Mouse (Mus musculus) kidney, postnatal 36 days (tissue): ENCODE measurements at regions not wholly inside any gene's neighbourhood (a gene's known extent, or its start where the extent isn't known, plus 50 kb on each side); places are given as distances from the start of the nearest gene placed in this dataset.

Experiments used
- DNase-seq, 2 experiments: peaks; one replicate each; pipeline ENCODE4 v3.0.0; 2021 to 2022; ENCODE audit warnings: mixed read lengths in 2 of 2

DNA sequence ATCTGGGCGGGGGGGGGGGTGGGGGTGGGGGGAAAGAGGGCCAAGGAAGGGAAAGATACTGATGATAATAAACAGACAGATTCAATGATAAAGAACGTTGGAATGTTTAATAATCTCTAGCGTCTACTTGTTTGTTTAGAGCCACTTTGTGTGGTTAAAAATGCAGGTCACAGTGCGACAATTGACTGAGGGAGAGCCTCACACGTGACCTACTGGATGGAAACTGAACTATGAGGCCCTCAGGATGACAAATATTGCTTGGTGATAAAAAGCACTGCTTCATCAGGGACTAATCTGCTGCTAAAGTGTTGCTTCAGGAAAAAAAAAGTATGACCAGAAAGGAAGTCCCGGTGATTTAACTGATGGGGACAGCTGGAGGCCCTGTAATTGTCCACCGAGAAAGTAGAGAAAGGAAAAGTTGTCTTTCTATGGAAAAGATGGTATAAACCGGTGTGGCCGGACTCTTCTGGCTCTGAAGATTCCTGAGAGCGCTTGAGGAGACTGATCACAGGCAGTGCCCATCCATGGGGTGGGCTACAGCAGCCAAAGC lies 269.3 kb downstream of the Foxo1 start:
- DNase-seq, result no peak

DNA sequence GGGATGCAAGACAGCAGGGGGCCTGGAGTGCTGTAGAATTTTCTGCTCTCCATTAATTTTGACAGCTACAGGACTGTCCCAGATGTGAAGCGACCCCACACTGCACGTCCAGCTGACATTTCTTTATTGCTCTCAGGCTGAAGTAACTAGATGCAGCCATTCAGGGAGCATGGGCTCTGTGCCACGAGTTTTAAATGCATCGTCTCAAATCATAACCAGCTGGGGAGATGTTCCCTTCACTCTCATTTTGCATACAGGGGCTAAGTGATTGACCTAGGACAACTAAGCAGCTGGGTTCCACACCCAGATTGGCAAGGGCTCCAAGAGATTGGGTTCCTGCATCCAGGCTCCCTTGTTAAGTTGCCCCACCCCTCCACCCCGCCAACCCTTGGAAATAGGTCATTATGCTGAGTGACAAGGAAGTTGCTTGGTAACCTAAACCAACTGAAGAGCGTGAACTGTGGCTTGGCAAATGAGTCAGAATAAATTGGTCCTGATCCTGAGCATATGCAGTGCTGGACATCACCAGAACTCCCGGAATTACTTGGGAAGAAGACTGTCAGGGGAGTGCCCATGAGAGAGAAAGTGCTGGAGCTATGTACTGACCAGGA lies 267.4 kb downstream of the Foxo1 start:
- DNase-seq, result no peak

- DNase-seq, result no peak
Observed at GRCm38 (mm10) chr3:52534118-52534517, 266.0 kb downstream of the Foxo1 start.

GRCm38 (mm10) chr3:52531686-52532351 lies 263.7 kb downstream of the Foxo1 start:
- no peak for DNase-seq

DNA sequence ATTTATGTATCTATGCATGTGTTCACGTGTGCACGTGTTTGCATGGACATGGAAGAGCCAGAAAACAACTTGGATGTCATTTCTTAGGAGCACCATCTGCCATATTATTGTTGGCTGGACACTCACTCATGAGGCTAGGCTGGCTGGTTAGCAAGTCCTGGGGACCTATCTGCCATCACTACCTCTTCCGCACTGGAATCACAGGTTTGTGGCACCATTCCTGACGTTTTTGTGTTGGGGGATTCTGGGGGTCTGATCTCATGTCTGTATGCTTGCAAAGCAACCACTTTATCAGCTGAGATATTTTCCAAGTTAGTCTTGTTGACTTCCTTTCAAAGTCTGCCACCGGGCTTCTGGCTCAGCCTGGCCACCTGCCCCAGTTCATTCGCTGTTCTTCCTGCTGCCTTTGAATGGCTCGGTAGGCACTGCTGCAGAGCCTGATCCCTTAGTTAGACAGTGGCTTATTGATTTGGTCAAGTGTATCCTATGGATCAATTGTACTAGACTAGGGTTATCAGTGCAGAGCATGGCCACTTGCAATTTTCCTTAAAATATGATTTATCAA lies 262.4 kb downstream of the Foxo1 start:
- no peak for DNase-seq

- DNase-seq, result peak; percentile 33 to 56
Observed at GRCm38 (mm10) chr3:52529136-52529535, 261.0 kb downstream of the Foxo1 start.

DNA sequence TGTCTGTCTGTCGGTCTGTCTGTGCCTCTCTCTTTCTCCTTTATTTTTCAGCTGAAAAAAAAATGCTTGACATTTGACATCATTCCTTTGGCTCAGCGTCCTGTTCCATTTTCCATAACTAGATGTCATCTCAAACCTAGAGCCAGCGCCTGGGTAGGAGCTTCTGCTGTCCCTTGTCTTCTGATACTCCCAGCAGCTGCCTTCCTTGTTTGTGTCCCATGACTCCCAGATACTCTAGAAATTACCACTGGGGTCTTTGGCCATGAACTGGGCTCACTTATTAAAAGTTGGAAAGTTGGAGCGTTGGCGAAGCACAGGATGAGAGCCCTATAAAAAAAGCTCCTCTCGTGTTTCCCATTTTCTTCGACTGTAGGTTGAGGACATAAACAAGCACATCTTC lies 260.4 kb downstream of the Foxo1 start:
- no peak for DNase-seq

DNA sequence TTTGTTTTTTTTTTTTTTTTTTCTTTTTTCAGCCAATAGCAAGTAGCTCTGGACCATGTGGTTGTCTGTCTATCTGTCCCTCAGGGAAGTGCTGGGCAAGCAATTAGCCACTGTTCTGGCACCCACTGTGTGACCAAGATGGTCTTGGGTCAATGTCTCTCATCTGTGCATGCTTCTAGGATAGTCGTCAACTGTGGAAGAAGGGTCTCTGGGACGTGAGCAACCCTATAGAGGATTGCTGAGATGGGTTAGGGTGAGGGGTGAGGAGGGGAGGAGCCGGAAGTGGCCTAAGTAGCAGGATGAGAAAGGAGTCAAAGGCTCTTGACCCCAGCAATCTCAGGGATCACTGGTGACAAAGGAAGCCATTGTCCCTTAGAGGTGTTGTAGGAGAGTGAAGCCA lies 259.6 kb downstream of the Foxo1 start:
- DNase-seq, result no peak

- peak; percentile 37 to 46 for DNase-seq
Observed at GRCm38 (mm10) chr3:52527010-52527754, 259.0 kb downstream of the Foxo1 start.

DNA sequence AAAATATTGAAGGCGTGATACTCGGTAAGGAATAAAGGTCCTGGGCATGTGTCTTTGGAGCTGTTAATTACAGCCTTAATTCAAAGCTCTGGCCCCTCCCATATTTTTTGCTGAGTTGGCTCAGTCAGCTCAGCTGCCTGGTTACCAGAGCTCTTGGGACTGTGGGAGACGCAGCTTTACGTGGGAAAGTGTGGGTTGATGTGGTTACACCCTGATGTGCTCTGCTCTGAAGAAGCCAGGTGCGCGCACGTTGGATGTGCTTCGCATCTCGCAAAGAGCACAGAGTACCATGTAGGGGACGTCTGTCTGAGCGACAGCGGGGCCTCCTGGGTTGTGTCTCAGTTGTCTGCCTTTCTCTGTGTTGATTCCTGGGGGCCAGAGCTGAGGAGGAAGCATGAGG lies 254.8 kb downstream of the Foxo1 start:
- no peak for DNase-seq

DNA sequence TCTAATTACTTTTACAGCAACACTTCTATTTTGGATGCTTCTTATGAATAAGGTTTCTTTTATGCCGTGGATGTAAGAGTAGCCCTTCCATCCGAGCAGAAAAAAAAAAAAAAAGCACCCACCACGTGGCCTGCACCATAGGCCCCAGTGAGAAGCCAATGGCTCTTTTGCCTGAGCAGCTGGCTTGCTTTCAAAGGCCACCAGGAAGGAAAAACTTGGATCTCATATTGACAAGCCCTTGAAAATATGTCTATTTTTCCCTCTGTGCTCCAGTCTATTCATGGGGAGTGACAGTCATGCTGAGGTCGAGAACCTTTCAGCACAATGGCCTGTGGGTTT lies 252.4 kb downstream of the Foxo1 start:
- DNase-seq, result no peak

DNA sequence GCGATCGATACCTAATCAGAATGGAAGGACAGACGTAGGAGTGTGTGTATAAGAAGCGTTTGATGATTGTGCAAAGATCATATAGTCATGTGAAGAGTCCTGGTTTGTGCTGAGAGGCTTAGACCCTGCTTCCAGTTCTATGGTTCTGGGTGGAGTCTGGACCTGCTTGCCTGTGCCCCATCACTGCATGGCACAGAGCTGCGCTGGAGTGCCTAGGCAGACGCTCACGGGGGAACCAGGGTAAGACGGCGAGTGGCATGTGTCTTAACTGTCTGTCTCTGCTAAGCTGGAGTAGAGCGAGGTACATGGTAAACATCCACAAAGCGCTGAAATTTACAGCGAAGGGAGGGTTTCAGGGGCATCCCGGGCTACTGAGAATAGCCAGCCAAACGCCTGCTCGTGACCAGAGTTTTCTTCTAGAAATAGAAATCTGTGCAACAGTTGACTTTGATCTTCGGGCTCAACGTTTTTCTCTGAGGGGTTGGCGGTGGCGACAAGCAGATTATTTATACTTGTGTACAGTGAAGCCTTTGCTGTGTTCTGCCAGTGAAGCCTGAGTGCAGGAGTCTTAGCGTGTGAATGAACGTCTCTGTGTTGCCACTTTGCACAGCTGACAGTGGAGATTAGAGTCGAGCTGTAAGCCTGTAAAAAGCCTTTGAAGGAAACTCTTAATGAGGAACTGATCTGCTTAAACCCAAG lies 251.9 kb downstream of the Foxo1 start:
- DNase-seq, result no peak

DNA sequence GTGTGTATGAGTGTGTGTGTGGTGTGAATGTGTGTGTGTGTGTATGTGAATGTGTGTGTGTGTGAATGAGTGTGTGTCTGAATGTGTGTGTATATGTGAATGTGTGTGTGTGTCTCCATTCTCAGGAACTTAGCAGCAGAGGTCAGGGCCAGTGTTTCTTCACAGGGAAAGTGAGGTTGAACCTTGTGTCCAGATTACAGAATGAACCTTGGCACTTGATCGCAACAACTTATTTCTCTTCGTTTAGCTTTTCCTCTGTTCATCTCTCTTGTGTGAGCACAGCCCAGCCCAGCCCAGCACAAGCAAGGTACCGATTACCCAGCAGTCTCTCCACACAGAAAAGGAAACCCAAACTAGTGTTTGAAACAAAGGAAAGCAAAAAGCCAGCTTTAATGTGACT lies 249.7 kb downstream of the Foxo1 start:
- DNase-seq, result peak in 1 of 2 experiments; percentile 31

GRCm38 (mm10) chr3:52516691-52517090 lies 248.6 kb downstream of the Foxo1 start:
- peak; percentile 51 to 58 for DNase-seq

DNA sequence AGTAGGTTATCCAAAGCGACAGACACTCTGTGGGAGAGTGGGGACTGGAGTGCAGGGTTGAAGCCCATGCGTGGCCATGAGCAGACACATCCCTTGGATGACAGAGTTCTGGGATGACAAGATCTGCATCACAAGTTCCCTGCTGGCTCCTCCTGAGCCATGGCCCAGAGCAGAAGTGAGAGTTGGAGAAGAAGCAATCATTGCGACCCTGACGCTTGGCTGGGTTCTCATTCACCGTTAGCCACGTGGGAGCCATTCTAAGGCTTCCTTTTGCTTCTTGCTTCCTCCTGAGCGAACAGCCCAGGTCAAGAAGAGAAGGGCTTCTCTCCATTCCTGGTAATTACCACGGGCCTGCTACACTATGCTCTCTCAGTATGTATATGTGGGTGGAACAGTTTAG lies 244.6 kb downstream of the Foxo1 start:
- no peak for DNase-seq

DNA sequence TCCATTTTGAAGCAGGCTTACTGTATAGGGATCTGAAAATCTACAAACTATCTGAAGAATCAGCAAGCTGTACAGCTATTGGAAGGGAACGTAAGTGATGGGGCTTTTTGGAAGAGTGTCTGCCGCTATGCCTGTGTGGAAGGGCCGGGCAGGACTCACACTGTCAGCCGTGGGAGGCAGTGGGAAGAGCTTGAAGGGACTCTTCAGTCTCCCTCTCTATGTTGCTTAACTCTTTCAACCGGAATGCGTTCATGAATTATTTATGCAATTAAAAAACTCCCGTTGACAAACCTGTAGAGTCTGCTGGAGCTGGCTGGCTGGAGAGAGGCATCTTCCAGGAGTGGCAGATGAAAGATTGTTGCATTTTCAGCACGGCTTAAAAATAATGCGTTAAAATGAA lies 243.4 kb downstream of the Foxo1 start:
- DNase-seq, result no peak

DNA sequence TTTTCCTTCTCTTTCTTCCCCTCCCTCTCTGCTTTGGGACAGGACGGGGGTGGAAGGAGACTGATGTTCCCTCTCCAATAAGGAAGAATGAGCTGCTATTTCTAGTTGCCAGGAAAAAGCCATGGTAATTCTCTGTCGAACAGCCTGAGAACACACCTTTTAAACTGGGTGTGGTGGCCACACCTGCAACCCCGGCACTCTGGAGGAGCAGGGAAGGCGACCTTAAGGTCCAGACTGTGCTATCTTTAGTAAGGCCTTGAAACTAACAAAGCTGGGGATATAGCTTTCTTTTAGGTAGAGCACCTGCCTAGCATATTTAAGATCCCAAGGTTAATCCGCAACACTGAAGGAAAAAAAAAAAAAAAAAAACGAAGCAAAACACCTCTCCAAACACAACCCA lies 242.7 kb downstream of the Foxo1 start:
- DNase-seq, result no peak

DNA sequence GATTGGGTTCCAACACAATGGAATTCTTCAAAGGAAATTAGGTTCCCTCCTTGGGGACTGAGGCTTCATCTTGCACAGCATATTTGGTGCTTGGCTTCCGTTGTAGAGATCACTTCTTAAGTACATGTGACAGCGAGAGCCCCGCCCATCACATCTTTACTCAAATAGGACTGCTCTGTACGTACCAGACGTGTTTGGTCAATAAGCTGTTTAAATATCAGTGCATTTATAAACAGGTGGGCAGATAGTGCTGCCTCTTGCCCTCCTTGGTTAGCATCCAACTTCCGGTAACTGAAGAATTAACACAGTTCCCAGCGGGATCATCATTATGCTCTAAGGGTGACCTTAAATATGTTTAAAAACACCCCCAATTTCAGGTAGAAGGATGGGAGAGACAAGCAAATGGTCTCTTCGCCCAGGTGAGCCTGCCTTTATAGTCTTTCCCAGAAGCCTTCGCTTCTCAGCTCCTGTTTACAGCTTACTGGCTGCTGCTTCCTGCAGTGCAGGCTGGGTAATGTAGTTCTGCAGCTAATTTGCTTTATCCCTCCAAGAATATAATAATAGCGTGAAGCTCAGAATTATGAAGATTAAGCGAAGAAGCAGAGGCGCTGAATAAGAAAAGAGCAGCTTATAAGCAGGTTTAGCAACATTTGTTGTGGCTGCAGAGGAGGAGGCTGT lies 242.1 kb downstream of the Foxo1 start:
- peak; percentile 25 to 52 for DNase-seq

GRCm38 (mm10) chr3:52503925-52504324 lies 235.8 kb downstream of the Foxo1 start:
- no peak for DNase-seq

GRCm38 (mm10) chr3:52502223-52502622 lies 234.1 kb downstream of the Foxo1 start:
- peak; percentile 76 to 86 for DNase-seq

DNA sequence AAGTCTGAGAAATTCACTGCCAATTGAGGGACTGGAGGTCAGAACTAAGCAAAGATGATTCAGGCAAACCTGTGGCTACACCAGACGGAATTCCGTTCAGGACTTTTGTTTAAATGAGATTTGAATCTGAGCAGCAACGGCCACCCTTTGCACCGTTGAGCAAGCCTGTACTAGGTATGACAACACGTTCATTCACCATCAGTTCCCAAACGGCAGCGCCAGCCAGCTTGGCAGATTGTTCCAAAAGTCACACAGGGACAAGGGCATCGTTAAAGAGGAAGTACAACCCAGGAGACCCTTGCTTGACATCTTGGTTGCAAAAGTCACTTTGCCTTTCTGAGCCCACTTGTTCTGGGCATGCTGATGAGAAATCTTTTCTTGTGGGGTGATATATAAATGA lies 233.5 kb downstream of the Foxo1 start:
- no peak for DNase-seq

GRCm38 (mm10) chr3:52500026-52500425 lies 231.9 kb downstream of the Foxo1 start:
- DNase-seq, result no peak
